Mouse (Mus musculus) central nervous system, embryonic 18 days (tissue): Measurements from ENCODE around the gene Mrpl3. TPM values are rescaled to one million over a fixed set of nuclear protein-coding genes. Genes with fewer than 3 reads are reported as not detected.

Source experiments
- polyA plus RNA-seq: library from polyadenylated mRNA; depleted of rRNA; stranded (reverse); fragments of >200 nt; gene quantifications from 2 replicates; pipeline ENCODE4 v1.2.3, GENCODE M21; 2012; rRNA removed

Gene Mrpl3
- 48.6 and 51.8 TPM in 2 replicates for polyA plus RNA-seq

GRCm38 (mm10) chr9:105053147-105053557 lies at the start of gene Mrpl3:
Gene Mrpl3, plus strand, starts transcription at chr9:105053239.

Other genes with a start within 250 kb of the Mrpl3 start
- gene Nudt16, start 78.6 kb downstream of the Mrpl3 start, polyA plus RNA-seq, result 19.8 and 21.6 TPM in 2 replicates
- gene 1700080E11Rik, start 91.9 kb downstream of the Mrpl3 start, polyA plus RNA-seq, result not detected in 2 replicates